Mouse (Mus musculus): ENCODE data around the gene Map1s.

Gene Map1s

DNA sequence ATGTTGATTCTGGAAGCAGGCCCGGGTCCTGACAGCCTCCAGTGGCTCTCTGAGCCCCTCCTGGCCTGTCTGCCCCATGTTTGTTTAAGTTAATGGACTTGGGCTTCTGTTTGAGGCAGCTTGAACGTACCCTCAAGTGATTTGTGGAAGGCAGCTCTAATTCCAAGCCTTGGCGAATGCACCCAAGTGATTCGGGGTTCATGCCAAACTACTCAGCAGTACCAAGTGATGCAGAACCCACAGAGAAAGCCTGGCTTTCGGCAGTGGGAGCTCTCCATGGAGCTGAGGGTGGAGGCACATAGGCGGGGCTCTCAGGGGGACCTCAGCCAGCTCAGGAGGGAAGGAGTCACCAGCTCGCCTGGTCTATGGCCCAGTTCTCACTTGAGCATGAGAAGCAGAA is 29.1 kb downstream of the Map1s start:
- intact Hi-C loops (cut with DNase I): no loop called here

DNA sequence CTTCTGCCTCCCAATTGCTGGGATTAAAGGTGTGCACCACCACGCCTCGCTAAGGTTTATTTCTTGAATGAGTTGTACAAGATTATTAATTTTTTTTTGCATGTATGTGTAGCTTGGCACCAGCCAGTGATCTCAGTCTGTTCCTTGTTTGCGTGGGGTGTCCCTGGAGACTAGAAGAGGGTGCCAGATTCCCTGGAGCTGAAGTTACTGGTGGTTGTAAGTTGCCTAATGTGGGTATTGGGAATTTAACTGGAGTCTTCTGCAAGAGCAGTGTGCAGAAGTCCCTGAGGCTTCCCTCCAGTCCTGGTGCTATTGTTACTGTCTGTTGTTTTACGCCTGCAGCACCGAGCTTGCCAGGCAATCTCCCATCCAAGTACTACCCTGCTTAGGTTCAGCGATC is 31.5 kb downstream of the Map1s start:
- intact Hi-C loops (cut with DNase I): no loop called here

DNA sequence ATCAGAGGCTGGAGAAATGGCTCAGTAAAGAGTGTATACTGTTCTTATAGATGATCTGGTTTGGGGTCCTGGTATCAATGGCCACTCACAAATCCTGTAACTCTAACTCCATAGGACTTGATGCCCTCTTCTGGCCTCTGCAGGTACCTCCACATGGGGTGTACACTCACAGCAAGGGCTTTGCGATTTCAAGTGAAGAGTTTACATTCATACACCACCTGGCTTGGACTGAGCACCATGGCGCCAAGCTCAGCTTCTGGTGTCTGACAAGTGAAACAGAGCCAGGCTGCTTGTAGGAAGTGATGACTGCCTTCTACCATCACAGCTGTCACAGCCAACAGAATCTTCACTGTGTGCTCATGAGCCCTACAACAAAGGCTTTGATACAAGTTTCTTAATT is 35.7 kb downstream of the Map1s start:
- intact Hi-C loops (cut with DNase I): no loop called here

DNA sequence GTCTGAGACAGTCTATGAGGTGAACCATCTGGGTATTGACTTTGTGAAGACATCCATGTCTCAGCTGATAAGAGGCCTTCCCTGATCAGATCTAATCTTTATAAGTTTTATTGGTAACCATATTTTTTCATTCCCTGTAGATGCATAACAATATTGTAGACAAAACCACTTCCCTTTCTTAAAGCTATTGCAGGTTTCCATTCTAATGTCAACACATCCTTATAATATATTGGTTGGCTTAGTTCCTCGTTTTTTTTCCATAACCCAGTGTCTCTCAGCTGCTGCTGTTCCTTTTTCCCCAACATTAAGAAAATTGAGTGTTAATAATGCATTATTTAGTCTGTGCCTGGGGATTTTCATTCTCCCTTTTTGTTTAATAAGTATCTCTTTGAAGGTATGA is 37.5 kb downstream of the Map1s start:
- intact Hi-C loops (cut with DNase I): no loop called here

DNA sequence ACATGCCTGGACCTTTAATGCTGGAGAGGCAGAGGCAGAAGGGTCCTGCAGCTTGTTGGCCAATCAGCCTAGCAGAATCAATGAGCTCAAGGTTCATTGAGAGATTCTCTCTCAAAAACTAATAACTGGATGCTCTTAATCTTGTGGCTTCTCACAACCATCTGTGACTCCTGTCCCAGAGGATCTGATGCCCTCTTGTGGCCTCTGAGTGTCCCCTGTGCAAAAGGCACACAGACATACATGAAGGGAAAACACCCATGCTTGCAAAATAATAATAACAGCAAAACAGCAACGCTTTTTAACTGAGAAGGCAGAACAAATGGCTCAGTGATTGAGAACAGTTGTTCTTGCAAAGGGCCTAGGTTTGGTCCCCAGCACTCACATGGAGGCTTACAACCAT is 44.1 kb downstream of the Map1s start:
- intact Hi-C loops (cut with DNase I): no loop called here

DNA sequence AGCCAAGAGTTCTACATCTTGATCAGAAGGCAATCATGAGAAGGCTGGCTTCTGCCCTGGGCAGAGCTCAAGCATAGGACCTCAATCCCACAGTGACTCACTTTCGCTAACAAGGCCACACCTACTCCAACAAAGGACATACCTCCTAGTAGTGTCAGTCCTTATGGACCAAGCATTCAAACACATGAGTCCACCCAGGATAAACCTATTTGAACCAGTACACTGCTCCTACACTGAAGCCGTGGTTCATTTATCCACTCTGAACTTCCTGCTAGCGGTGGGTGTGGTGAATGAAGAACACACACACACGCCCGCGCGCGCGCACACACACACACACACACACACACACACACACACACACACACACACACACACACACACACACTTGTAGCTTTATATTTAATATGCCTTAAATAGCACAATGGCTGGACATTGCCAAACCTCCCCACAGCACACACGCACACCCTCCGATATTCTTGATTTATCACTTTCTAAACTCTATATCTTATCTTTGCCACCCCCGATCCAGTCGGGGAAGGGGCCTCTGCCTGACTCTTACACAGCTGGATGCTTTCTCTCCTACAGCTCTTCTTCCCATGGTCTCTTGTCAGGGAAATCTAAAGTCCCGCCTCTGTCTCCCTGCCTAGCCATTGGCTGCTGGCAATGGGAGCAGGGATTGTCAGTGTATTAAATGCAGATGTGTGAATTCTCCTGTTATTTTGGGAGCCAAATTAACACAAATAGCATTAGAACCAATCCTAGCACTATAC is 55.2 kb downstream of the Map1s start:
- intact Hi-C loops (cut with DNase I): no loop called here

DNA sequence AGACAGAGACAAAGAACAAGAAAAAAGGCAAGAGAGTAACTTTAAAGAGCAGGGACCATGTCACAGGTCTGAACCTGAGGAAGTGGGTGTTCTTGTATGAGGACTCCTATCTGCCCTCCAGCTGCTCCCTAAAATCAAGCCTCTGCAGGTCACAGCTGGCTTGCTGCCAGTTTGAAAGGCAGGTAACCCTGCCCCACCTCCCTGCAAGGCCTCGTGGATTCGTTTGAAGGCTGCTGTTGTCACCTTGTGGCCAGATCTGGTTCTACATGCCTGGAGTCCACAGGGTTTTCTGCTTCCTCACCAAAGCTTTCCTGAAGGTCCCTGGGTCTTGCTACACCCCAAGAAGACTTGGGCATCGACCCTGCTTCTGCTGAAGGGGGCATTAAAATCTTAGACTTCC is 58.4 kb downstream of the Map1s start:
- intact Hi-C loops (cut with DNase I): no loop called here

DNA sequence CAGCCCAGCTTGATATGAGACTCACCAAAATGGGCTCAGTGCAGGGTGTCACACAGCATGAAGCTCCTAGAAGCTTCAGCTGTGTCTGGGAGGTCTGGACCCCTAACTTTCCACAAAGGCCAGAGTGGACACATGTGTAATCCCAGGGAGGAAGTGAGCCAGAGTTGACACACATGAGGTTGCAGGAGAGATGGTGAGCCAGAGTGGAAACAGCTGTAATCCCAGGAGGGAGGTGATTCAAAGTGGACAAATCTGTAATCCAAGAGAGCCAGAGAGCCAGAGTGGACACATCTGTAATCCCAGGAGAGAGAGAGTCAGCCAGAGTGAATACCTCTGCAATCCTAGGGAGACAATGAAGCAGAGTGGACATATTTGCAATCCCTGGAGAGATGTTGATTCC is 59.1 kb downstream of the Map1s start:
- intact Hi-C loops (cut with DNase I): no loop called here

Small RNAs within 50 kb of the gene (microRNA-seq; reads per million reads assigned to microRNA genes)
- gene Mir1969 (0.46 to 1.4 reads per million in 2 experiments), gene Mir7067 (0.34 to 0.49 reads per million in 2 experiments)
